Mouse (Mus musculus) liver, embryonic 11.5 days (tissue): ENCODE measurements at regions not wholly inside any gene's neighbourhood (a gene's known extent, or its start where the extent isn't known, plus 50 kb on each side); places are given as distances from the start of the nearest gene placed in this dataset.

Experiments used
- ATAC-seq: fragments of 200-750 bp; cut with Nextera tagmentation; replicated peaks from 2 replicates; pipeline ENCODE4 v1.8.0; 2017; ENCODE audit warnings: moderate number of reproducible peaks, mild to moderate bottlenecking, moderate TSS enrichment, moderate library complexity; ENCODE audit not compliant: low FRiP score
- DNase-seq: peaks from one replicate; pipeline ENCODE4 v3.0.0-alpha.2; 2017; ENCODE audit warnings: low spot score
- H3K27ac ChIP-seq: fragments of 300-500 bp; sonication (generic); 2 replicates; pipeline ENCODE4 v1.5.1; 2014; ENCODE audit warnings: mild to moderate bottlenecking, low read depth, low read length, control low read depth
- H3K27me3 ChIP-seq: fragments of 300-500 bp; sonication (generic); replicated peaks from 2 replicates; pipeline ENCODE4 v1.6.1; 2014; ENCODE audit warnings: low read length, mixed read lengths; ENCODE audit not compliant: control insufficient read depth, insufficient read depth
- H3K36me3 ChIP-seq: fragments of 300-500 bp; sonication (generic); 2 replicates; pipeline ENCODE4 v1.6.1; 2014; ENCODE audit warnings: mild to moderate bottlenecking, low read length, moderate library complexity, mixed read lengths; ENCODE audit not compliant: control insufficient read depth, insufficient read depth
- H3K4me1 ChIP-seq: fragments of 300-500 bp; sonication (generic); replicated peaks from 2 replicates; pipeline ENCODE4 v1.6.1; 2014; ENCODE audit warnings: low read length, mixed read lengths; ENCODE audit not compliant: control insufficient read depth, insufficient read depth
- H3K4me2 ChIP-seq: fragments of 300-500 bp; sonication (generic); 2 replicates; pipeline ENCODE4 v1.6.1; 2014; ENCODE audit warnings: mild to moderate bottlenecking, control low read depth, moderate library complexity
- H3K4me3 ChIP-seq: fragments of 300-500 bp; sonication (generic); 2 replicates; pipeline ENCODE4 v1.5.1; 2014; ENCODE audit warnings: low read depth, low read length, control low read depth
- H3K9ac ChIP-seq: fragments of 300-500 bp; sonication (generic); 2 replicates; pipeline ENCODE4 v1.6.1; 2014; ENCODE audit warnings: low read depth, low read length, control low read depth
- H3K9me3 ChIP-seq: fragments of 300-500 bp; sonication (generic); 2 replicates; pipeline ENCODE4 v1.6.1; 2016; ENCODE audit warnings: low read length, inconsistent platforms, mixed read lengths; ENCODE audit not compliant: control insufficient read depth
- WGBS: fragments of 180-500 bp; shearing (Covaris S2); extraction: QIAGEN DNeasy Blood & Tissue Kit; methylation state at CpG from one replicate; pipeline ENCODE4 v1.1.7; 2014; 5-methylcytosine and 5-hydroxymethylcytosine counted together

- Histone ChIP-seq H3K27me3 (no peaks in the 10 kb centered on the region), H3K4me2 (no peak overlapping the region), H3K27ac (no peak overlapping the region), H3K9ac (no peak overlapping the region), H3K4me3 (no peak overlapping the region), H3K9me3 (no peaks in the 10 kb centered on the region), H3K4me1 (no peaks in the 10 kb centered on the region), H3K36me3 (no peaks in the 10 kb centered on the region)
- DNase-seq (no peak), ATAC-seq (no peak)
- WGBS, result 74% methylated on average over 2 of the region's 2 CpGs
Measured at GRCm38 (mm10) chr13:5242782-5243181, 618.5 kb upstream of the Klf6 start.

- no peaks in the 10 kb centered on the region for H3K4me1 ChIP-seq
- DNase-seq (no peak), ATAC-seq (no peak)
- no peaks in the 10 kb centered on the region for H3K9me3 ChIP-seq
- no peak overlapping the region for H3K4me3 ChIP-seq
- WGBS, result 51% methylated on average over 3 of the region's 3 CpGs
- H3K4me2 ChIP-seq, result no peak overlapping the region
- no peak overlapping the region for H3K27ac ChIP-seq
- no peak overlapping the region for H3K9ac ChIP-seq
- H3K27me3 ChIP-seq, result no peaks in the 10 kb centered on the region
- H3K36me3 ChIP-seq, result no peaks in the 10 kb centered on the region
Measured at GRCm38 (mm10) chr13:5248671-5249391, 612.5 kb upstream of the Klf6 start.

GRCm38 (mm10) chr13:5257891-5258660 is 603.2 kb upstream of the Klf6 start:
- Histone ChIP-seq H3K27me3 (no peaks in the 10 kb centered on the region), H3K9ac (no peak overlapping the region), H3K36me3 (no peaks in the 10 kb centered on the region), H3K4me2 (no peak overlapping the region), H3K9me3 (no peaks in the 10 kb centered on the region), H3K27ac (no peak overlapping the region), H3K4me3 (no peak overlapping the region), H3K4me1 (no peaks in the 10 kb centered on the region)
- DNase-seq (no peak), ATAC-seq (no peak)
- 75% methylated on average over 6 of the region's 6 CpGs for WGBS

- Histone ChIP-seq H3K4me2 (no peak overlapping the region), H3K27me3 (no peaks in the 10 kb centered on the region), H3K4me1 (no peaks in the 10 kb centered on the region), H3K4me3 (no peak overlapping the region), H3K9ac (no peak overlapping the region), H3K27ac (no peak overlapping the region), H3K9me3 (no peaks in the 10 kb centered on the region), H3K36me3 (no peaks in the 10 kb centered on the region)
- 78% methylated on average over 3 of the region's 3 CpGs for WGBS
- ATAC-seq (no peak), DNase-seq (no peak)
Measured at GRCm38 (mm10) chr13:5259760-5260159, 601.5 kb upstream of the Klf6 start.

GRCm38 (mm10) chr13:5272506-5273192 is 588.6 kb upstream of the Klf6 start:
- Histone ChIP-seq H3K4me3 (no peak overlapping the region), H3K36me3 (no peaks in the 10 kb centered on the region), H3K4me1 (no peaks in the 10 kb centered on the region), H3K4me2 (no peak overlapping the region), H3K9ac (no peak overlapping the region), H3K9me3 (no peaks in the 10 kb centered on the region), H3K27ac (no peak overlapping the region), H3K27me3 (no peaks in the 10 kb centered on the region)
- DNase-seq, result no peak
- 64% methylated on average over 1 of the region's 1 CpGs for WGBS
- ATAC-seq, result no peak

- Histone ChIP-seq H3K4me3 (no peak overlapping the region), H3K27ac (no peak overlapping the region), H3K9me3 (no peaks in the 10 kb centered on the region), H3K4me2 (no peak overlapping the region), H3K36me3 (no peaks in the 10 kb centered on the region), H3K27me3 (no peaks in the 10 kb centered on the region), H3K9ac (no peak overlapping the region), H3K4me1 (no peaks in the 10 kb centered on the region)
- ATAC-seq (no peak), DNase-seq (no peak)
- WGBS, result 65% methylated on average over 1 of the region's 1 CpGs
Measured at GRCm38 (mm10) chr13:5276564-5276963, 584.7 kb upstream of the Klf6 start.

- H3K36me3 ChIP-seq, result no peaks in the 10 kb centered on the region
- no peak overlapping the region for H3K9ac ChIP-seq
- 68% methylated on average over 1 of the region's 1 CpGs for WGBS
- no peak overlapping the region for H3K4me2 ChIP-seq
- DNase-seq (no peak), ATAC-seq (no peak)
- H3K27ac ChIP-seq, result no peak overlapping the region
- H3K27me3 ChIP-seq, result no peaks in the 10 kb centered on the region
- H3K4me3 ChIP-seq, result no peak overlapping the region
- no peaks in the 10 kb centered on the region for H3K9me3 ChIP-seq
- H3K4me1 ChIP-seq, result no peaks in the 10 kb centered on the region
Measured at GRCm38 (mm10) chr13:5289753-5290449, 571.4 kb upstream of the Klf6 start.

GRCm38 (mm10) chr13:5302141-5302540 is 559.1 kb upstream of the Klf6 start:
- Histone ChIP-seq H3K27ac (no peak overlapping the region), H3K27me3 (no peaks in the 10 kb centered on the region), H3K36me3 (no peaks in the 10 kb centered on the region), H3K9me3 (no peaks in the 10 kb centered on the region), H3K4me3 (no peak overlapping the region), H3K4me2 (no peak overlapping the region), H3K4me1 (no peaks in the 10 kb centered on the region), H3K9ac (no peak overlapping the region)
- WGBS, result 27% methylated on average over 1 of the region's 1 CpGs
- ATAC-seq, result no peak
- DNase-seq, result no peak
